Mouse (Mus musculus) ovary, adult 18-20 months (tissue): Measurements from ENCODE around the gene Ostn.
"Not testable (repeated sequence)": the region's sequence is repeated elsewhere in the genome, so short reads cannot be mapped to it uniquely, and the experiment has no call there.

Source experiments
- DNase-seq: peaks from one replicate; pipeline ENCODE4 v3.0.0; 2022; ENCODE audit warnings: low spot score, mixed read lengths

Ostn gene

DNA sequence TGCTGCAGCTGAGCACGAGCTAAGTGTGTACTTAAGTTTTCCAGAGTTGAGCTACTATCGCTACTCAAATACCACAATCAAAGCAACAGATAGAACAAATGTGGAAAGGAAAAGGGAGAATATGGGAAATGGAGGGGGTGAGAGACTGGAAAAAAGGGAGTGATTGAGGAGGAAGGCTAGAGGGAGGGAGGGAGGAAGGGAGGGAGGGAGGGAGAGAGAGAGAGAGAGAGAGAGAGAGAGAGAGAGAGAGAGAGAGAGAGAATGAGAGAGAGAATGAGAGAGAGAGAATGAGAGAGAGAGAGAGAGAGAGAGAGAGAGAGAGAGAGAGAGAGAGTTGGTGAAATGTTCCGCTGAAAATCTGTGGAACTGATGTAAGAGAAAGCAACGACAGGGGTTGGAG is at the start of gene Ostn:
TSS of gene Ostn (plus strand) at position 301 of the 400 bp plus-strand sequence.
- DNase-seq, result not testable (repeated sequence)

GRCm38 (mm10) chr16:27268748-27269147 is 38.5 kb upstream of the Ostn start:
- no peak for DNase-seq

DNA sequence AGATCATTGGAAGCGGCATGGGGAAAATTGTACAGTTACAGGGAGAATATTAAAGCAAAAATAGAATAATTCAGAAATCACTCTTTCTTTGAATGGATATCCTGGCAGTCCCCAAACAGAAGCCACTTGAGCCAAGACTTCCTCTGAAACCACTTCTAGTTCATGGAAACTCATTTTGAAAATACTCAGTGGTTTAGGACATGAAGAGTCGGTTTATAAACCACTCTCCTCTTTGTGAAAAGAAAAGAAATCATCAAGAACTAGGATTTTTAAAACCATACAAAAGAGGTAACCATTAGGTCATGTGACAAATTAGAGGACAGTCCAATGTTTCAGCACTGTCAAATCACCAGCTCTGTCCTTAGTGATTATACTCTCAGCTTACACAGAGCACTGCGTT is 19.9 kb upstream of the Ostn start:
- no peak for DNase-seq

DNA sequence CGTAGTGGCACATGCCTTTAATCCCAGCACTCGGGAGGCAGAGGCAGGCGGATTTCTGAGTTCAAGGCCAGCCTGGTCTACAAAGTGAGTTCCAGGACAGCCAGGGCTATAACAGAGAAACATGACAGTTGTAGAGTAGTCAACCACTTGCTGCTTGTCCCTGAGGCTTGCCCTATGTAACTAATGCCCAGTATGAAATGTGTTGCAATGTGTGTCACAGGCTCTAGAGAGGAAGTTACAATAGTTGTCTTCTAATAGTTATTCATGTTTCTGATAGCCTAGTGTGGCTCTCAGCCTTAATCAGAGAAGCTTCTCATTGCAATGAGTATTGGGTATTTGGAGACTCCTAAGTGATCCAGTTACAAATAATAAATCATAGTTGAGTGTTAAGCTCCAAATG is 10.8 kb upstream of the Ostn start:
- no peak for DNase-seq

DNA sequence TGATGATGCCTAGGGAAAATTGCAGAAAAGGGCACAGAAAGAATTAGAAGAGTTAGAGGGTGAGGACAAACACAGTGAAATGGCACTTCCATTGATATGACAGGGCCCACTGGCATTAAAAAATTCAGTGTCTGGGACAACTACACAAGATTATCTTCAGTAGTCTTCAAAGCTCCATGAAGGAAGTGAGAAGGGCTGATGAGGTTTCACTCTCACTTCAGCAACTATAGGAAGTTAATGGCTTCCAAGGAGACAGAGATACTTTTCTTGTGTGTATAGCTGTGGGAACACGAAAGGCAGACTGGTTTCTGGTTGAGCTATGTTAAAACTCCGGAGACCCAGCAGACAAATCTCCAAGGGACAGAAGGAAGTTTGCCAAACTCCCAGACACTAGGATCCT is 10.4 kb upstream of the Ostn start:
- no peak for DNase-seq

DNA sequence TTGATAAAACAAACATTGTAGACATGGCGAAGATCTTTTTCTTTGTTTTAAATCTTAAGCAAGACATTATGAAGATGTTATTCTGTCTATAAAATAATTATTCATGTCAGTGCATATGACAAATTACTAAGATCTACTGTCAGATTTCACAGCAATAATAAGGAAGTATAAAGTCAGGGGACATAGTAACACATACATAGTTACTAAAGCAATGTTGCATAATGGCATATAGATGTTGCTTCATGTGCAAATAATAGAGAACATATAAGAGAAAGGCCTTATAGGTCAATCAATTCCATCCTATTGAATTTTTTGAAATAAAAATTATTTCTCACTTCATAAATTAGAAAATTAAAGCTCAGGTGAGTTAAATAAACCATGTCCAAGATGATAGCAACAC is 11.8 kb downstream of the Ostn start:
- DNase-seq, result no peak

GRCm38 (mm10) chr16:27322047-27322446 is 14.8 kb downstream of the Ostn start:
- DNase-seq, result no peak

GRCm38 (mm10) chr16:27326463-27326862 is 19.2 kb downstream of the Ostn start:
- no peak for DNase-seq

- no peak for DNase-seq
Observed at GRCm38 (mm10) chr16:27347521-27347920, 40.2 kb downstream of the Ostn start.

DNA sequence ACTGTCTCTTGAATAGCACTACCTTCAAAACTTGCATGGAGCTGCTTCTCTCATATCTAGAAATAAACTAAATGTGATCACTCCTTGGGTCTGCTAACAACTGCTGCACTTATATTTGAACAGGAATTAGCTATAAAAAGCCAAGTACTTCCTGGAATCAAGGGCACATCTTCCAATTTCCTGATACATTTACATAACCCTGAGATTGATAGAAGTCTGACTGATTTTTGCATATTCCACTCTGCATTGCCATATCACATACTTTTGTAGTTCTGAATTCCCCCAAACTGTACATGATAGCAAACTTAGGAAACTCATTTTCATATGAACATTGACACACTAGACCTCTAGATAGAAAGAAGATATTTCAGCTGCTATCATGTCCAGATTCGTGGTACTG is 41.1 kb downstream of the Ostn start:
- no peak for DNase-seq

DNA sequence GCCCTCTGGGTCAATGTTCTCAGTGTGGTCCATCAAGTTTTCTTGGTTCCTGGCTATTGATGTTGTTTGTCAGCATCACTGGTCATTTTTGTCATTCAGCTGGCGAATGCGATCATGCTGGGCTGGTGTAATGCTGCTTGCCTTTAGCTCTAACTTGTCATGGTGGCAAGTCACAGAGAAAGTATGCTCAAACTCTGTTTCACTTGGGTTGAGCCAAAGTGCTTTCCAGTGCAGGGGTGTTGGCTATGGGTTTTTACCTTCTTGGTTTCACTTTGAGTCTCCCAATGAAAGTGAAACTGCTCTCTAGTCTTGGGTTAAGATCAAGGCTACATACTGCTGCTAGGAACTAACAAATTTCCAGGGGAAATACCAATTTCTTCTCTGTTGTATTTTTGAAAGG is 41.9 kb downstream of the Ostn start:
- no peak for DNase-seq

- no peak for DNase-seq
Observed at GRCm38 (mm10) chr16:27349878-27350532, 42.7 kb downstream of the Ostn start.

GRCm38 (mm10) chr16:27354464-27354863 is 47.2 kb downstream of the Ostn start:
- no peak for DNase-seq

- DNase-seq, result no peak
Observed at GRCm38 (mm10) chr16:27360059-27360458, 52.8 kb downstream of the Ostn start.

DNA sequence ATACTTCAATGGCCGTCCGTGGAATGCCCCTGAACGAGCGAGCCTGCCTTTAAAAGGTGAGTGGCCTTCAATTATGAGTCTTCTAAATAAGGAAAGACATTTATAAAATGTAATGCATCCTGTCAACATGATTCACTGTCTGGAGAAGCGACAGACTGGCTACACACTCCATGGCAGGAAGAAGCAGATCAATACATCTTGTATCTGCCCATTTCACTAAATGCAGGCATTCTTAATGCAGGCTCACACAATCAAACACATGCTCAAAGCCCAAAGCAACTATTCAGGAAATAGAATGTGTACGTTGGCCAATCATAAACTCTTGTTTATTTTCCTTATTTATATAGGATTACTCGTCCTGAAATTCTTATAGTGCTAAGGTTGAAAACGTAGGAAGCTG is 62.9 kb downstream of the Ostn start, which contains the start of gene Uts2b:
TSS of gene Uts2b (minus strand) at position 49 of the 400 bp plus-strand sequence.
- DNase-seq, result no peak

DNA sequence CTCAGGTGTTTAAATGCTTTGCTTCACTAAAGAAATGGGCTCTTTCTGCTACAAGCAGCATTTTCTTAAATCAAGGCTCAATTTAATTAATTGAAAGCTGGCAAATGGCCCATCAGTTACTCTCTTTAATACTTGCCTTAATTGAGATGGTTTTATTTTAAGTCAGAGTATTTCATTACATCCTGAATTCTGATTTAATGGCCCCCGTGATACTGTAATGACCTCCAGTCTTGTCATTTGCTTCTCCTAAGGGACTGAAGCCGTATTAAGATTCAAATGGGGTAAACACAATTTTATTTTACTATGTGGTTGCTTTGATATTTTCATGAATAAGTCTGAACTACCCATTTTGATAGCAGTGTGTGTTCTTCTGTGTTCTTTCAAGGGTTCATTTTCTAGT is 63.4 kb downstream of the Ostn start:
- no peak for DNase-seq

DNA sequence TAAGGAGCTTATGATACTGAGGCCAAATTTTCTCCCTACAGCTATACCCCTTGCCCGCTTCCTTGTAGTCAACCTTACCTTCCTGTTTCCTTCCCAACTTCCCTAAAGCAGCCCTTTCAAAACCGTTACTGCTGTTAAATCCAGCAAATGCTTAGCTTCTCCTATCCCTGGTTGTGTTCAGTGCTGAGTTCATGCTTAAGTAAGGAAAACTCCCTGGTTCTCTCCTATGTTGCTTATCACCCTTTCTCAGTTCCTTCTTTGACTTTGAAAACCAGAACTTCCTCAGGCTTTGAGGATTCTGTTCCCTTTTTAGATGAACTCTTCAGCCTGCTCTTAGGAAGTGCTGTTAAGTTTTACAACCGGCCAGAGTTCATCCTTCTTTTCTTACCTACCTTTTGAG is 66.8 kb downstream of the Ostn start:
- no peak for DNase-seq

- no peak for DNase-seq
Observed at GRCm38 (mm10) chr16:27375318-27375717, 68.0 kb downstream of the Ostn start.

- no peak for DNase-seq
Observed at GRCm38 (mm10) chr16:27376556-27376955, 69.3 kb downstream of the Ostn start.

DNA sequence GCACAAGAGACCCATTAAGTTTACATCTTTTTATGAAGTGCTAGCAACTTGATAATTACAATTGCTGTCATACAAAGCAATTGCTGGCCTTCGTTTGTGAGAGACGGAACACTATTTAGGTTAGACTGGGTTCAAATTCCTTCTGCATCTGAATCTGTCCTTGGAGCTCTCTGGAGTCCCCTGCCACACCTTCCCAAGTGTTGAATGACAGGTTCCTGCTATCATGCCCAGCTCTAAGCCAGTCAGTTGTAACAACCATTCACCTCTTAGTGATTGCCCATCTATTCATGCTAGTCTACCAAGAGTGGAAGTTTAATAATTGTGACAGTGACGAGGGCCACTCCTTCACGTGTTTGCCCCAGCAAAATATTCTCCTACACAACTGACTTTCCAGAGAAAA is 74.9 kb downstream of the Ostn start:
- no peak for DNase-seq

DNA sequence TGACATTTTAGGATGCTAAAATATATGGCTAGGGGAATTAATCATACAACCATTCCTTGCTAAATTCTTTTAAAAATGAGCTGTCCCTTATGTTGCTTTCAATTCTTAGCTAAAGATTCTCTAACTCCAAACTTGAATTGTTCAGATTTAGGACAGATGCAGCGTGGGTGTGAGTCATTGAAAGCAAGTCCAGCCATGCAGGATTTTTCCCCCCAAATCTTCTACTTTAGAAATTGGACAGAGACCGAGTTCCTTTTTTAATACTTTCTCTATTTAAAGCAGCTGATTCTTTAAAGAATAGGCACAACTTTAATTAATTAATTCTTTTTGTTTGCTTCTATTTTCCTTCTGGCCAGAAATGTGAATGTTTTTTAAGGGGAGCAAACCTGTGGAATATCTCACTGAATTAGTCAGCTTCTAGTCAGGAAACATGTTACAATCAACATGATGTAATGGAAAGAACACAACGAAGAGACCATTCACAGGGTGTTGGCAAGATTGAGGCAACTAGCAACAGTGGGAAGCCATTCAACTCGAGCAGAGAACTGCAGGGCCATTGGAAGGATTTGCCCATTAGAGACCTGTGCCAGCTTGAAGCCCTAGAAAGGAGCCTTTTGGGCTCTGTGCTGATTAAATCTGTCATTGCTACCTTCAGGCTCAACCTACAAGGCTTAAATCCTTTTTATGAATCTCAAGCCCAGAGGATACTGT is 77.8 kb downstream of the Ostn start:
- no peak for DNase-seq

DNA sequence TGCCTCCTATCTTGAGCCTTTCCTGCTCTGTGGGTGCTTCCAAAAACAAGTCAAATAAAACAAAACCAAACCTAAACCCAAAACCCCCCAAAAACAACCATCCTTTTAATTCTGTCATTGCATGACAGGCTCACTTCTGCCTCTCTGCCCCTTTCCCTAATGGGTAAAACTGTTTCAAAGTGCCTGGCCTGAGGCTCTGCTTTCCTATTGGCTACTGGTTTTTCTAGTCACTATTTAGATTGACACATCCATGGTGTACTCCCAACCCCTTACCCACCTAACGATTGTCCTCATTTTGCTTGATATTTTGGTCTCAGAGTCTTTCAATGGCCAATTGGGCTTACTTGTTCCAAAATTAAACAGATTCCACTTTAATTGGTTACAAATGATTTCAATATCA is 78.4 kb downstream of the Ostn start:
- no peak for DNase-seq

DNA sequence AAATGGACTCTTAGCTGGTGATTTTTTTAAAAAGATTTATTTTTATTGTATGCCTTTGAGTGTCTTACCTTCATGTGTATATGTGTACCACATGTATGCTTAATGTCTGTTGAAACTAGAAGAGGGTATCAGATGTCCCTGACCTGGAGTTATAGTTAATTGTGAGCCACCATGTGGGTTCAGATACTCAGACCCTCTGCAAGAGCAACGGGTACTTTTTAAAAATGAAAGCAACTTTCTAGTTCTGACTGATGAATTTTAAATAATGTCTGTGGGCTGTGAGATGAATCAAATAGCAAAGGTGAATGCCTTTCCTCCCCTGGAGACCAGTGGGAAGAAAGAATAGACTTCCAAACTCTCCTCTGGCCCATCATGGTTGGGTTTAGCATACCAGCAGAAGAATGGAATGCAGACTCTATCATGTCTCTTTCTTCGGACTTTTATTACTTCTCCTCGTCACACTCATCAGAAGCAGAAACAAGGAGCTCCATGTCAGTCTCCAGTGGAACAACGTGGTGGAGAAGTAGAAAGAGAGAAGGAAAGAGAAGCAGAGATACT is 79.6 kb downstream of the Ostn start:
- DNase-seq, result no peak
